Mouse (Mus musculus): Measurements from ENCODE around the gene Olfr102. TPM values are rescaled to one million over a fixed set of nuclear protein-coding genes. Genes with fewer than 3 reads are reported as not detected.
A peak's percentile ranks its signal among the peaks of the same experiment; 100 is the strongest.

The Olfr102 gene
- polyA plus RNA-seq, 1 experiment = not detected

DNA sequence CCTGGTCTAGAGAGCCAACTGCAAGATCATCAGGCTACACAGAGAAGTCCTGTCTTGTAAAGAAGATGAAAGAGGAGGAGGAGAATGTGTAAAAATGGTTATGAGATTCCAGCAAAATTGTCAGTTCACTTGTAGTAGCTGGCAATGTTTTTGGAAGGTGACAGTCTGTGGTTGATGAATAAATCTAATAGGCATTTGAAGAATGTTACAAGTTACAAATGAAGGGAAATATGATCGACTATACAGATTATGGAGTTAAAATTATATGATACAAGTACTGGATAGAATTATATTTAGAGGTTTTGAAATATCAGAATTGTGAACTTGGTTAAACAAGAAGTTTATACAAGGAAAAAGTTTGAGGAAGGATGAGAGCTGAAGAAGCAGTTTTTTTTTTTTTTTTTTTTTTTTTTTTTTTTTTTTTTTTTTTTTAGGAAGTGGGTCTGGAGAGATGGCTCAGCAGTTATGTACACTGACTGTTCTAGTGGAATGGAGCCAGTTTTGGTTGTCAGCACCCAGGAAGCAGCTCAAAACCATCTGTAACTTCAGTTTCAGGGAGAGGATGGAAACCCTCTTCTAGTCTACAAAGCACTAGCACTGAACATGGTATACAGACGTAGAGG is 41.1 kb downstream of the Olfr102 start:
- Histone ChIP-seq H3K4me3 (replicated peaks) (no peak overlapping the region), H3K27me3 (ENCODE audit: control insufficient read depth) (no peaks in the 10 kb centered on the region), H3K4me1 (ENCODE audit: control insufficient read depth) (peaks cover 3% of the 10 kb centered on the region), H3K9me3 (ENCODE audit: control insufficient read depth, low read length) (no peaks in the 10 kb centered on the region), H3K36me3 (ENCODE audit: control insufficient read depth) (no peaks in the 10 kb centered on the region)
- TF ChIP-seq GATA1 (IDR thresholded peaks at IDR 0.05; ENCODE audit: low read length) = no peak
- TF ChIP-seq TAL1 (IDR thresholded peaks at IDR 0.05; ENCODE audit: low read length) = no peak

DNA sequence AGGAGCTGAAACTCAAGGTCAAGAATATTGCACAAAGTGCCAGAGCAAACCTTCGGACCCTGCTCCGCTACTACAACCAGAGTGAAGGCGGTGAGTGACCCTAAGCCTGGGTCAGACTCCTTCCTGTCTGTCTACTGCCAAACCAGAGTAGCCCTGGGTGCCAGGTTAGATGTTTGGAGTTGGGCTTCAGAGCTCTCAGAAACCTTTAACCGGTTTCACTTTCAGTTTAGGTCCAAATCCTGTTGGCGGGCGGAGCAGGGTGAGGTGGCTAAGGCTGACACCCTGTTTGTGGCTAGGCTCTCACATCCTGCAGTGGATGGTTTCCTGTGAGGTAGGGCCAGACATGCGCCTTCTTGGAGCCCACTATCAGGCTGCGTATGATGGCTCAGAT is 46.2 kb downstream of the Olfr102 start:
- TF ChIP-seq TAL1 (IDR thresholded peaks at IDR 0.05; ENCODE audit: low read length) = no peak
- no peak for TF ChIP-seq GATA1 (IDR thresholded peaks at IDR 0.05; ENCODE audit: low read length)
- Histone ChIP-seq H3K4me1 (ENCODE audit: control insufficient read depth) (peaks cover 12% of the 10 kb centered on the region), H3K27me3 (ENCODE audit: control insufficient read depth) (no peaks in the 10 kb centered on the region), H3K4me3 (replicated peaks) (peak overlapping the region; percentile 60), H3K9me3 (ENCODE audit: control insufficient read depth, low read length) (no peaks in the 10 kb centered on the region), H3K36me3 (ENCODE audit: control insufficient read depth) (no peaks in the 10 kb centered on the region)

DNA sequence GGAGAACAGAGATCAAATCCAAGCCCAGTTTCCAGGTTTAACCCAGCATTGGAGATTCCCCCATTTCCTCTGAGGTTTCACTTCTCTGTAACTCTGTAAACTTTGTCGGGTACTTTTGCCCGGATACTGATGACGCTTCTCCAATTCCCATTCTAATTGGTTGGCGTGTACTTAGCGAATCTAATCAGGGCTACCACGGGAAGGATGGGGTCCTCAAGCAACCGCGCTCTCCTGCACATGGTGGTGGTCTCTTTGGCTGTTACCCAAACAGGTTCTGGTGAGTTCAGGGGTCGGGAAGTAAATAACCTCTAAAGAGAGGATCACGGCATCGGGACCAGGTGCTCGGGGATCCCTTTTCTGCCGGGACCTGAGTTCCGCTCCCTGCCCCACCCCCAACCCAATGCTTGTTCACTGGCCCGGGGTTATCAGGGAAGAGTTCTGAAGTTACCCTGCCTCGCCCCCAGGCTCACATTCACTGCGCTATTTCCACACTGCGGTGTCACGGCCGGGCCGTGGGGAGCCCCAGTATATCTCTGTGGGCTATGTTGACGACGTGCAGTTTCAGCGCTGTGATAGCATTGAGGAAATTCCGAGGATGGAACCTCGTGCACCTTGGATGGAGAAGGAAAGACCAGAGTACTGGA is 46.7 kb downstream of the Olfr102 start, which contains the start of gene H2-M3:
Gene H2-M3 (plus strand): TSS at position 163 of the 644 bp plus-strand sequence.
- Histone ChIP-seq H3K4me1 (ENCODE audit: control insufficient read depth) (peaks cover 12% of the 10 kb centered on the region), H3K36me3 (ENCODE audit: control insufficient read depth) (no peaks in the 10 kb centered on the region), H3K27me3 (ENCODE audit: control insufficient read depth) (no peaks in the 10 kb centered on the region), H3K4me3 (replicated peaks) (peak within 1 kb of the TSS; percentile 60), H3K9me3 (ENCODE audit: control insufficient read depth, low read length) (no peaks in the 10 kb centered on the region)
- TF ChIP-seq TAL1 (IDR thresholded peaks at IDR 0.05; ENCODE audit: low read length) (no peak), GATA1 (IDR thresholded peaks at IDR 0.05; ENCODE audit: low read length) (no peak)

DNA sequence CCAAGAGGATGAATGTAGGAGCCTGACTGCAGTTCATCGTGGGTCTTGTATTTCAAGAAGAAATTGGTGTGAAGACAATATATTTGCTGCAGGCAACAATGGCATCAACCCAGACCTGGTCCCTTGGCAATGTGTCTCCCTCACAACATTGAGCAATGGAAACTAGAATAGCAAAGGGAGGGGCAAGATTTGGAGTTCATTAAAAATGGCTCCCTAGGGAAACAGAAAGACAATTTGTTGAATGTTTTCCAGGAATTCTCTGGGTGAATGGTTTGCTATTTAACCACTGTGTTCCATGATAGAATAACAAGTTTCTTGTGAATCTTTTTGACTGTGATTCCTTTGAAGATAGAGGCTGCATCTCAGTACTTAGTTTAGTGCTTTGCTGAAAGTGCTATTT is 53.2 kb downstream of the Olfr102 start, which contains the start of gene Olfr98:
Gene Olfr98 (minus strand): TSS at position 124 of the 400 bp plus-strand sequence.
- Histone ChIP-seq H3K27me3 (ENCODE audit: control insufficient read depth) (no peaks in the 10 kb centered on the region), H3K4me3 (replicated peaks) (no peak within 1 kb of the TSS), H3K9me3 (ENCODE audit: control insufficient read depth, low read length) (no peaks in the 10 kb centered on the region), H3K4me1 (ENCODE audit: control insufficient read depth) (no peaks in the 10 kb centered on the region), H3K36me3 (ENCODE audit: control insufficient read depth) (no peaks in the 10 kb centered on the region)
- no peak for TF ChIP-seq GATA1 (IDR thresholded peaks at IDR 0.05; ENCODE audit: low read length)
- TF ChIP-seq TAL1 (IDR thresholded peaks at IDR 0.05; ENCODE audit: low read length) = no peak

Other genes starting within 250 kb of the Olfr102 start
- not detected in 2 replicates for gene Olfr90, start 228.6 kb downstream of the Olfr102 start, polyA plus RNA-seq (2012)
- 0.04 TPM in 1 of 2 replicates, not detected in the other for gene Olfr91, start 218.8 kb downstream of the Olfr102 start, polyA plus RNA-seq (2012)
- gene Olfr92, start 197.0 kb downstream of the Olfr102 start, polyA plus RNA-seq (2012) = not detected in 2 replicates
- gene Olfr93, start 155.6 kb downstream of the Olfr102 start, polyA plus RNA-seq (2012) = not detected in 2 replicates
- not detected in 2 replicates for gene Ubd, start 123.2 kb downstream of the Olfr102 start, polyA plus RNA-seq (2012)
- gene Olfr94, start 116.1 kb downstream of the Olfr102 start, polyA plus RNA-seq (2012) = not detected in 2 replicates
- gene Olfr95, start 103.9 kb downstream of the Olfr102 start, polyA plus RNA-seq (2012) = not detected in 2 replicates
- not detected in 2 replicates for gene Olfr96, start 96.9 kb downstream of the Olfr102 start, polyA plus RNA-seq (2012)
- not detected in 2 replicates for gene Olfr97, start 79.7 kb downstream of the Olfr102 start, polyA plus RNA-seq (2012)
- gene Olfr98, start 53.3 kb downstream of the Olfr102 start, polyA plus RNA-seq (2012) = 0.06 TPM in 1 of 2 replicates, not detected in the other
- not detected in 2 replicates for gene H2-M3, start 46.8 kb downstream of the Olfr102 start, polyA plus RNA-seq (2012)
- not detected in 2 replicates for gene Olfr99, start 33.6 kb downstream of the Olfr102 start, polyA plus RNA-seq (2012)
- gene Olfr101, start 12.7 kb downstream of the Olfr102 start, polyA plus RNA-seq (2012) = 0.02 TPM in 1 of 2 replicates, not detected in the other
- not detected in 2 replicates for gene Olfr103, start 22.6 kb upstream of the Olfr102 start, polyA plus RNA-seq (2012)
- not detected in 2 replicates for gene Olfr104-ps, start 42.5 kb upstream of the Olfr102 start, polyA plus RNA-seq (2012)
- not detected in 2 replicates for gene Olfr105-ps, start 62.0 kb upstream of the Olfr102 start, polyA plus RNA-seq (2012)
- not detected in 2 replicates for gene Olfr106-ps, start 73.3 kb upstream of the Olfr102 start, polyA plus RNA-seq (2012)
- not detected in 2 replicates for gene Olfr107, start 82.2 kb upstream of the Olfr102 start, polyA plus RNA-seq (2012)
- gene Olfr108, start 128.4 kb upstream of the Olfr102 start, polyA plus RNA-seq (2012) = not detected in 2 replicates
- not detected in 2 replicates for gene Olfr109, start 141.9 kb upstream of the Olfr102 start, polyA plus RNA-seq (2012)
- gene H2-M2, start 166.5 kb upstream of the Olfr102 start, polyA plus RNA-seq (2012) = not detected in 2 replicates
- gene Olfr110, start 175.4 kb upstream of the Olfr102 start, polyA plus RNA-seq (2012) = 0.02 TPM in 1 of 2 replicates, not detected in the other
- not detected in 2 replicates for gene Olfr111, start 191.0 kb upstream of the Olfr102 start, polyA plus RNA-seq (2012)